Comparison of ENCODE assay signal across 9 mouse cellular contexts in genomic region chr9:57641022-57641421, GRCm38 (mm10). TPM values are rescaled to one million over a fixed set of nuclear protein-coding genes. Genes with fewer than 3 reads are reported as not detected.
A peak's percentile ranks its signal among the peaks of the same experiment; 100 is the strongest.
DNase-seq lines count a peak whose midpoint lies in the region; ATAC-seq and TF ChIP-seq lines count a peak whose summit lies in the region.
"Had no signal": no experiment of that assay in that cellular context is flagged by ENCODE, and none has a peak within 500 bp of the region (broad histone marks: within the 10 kb centered on the region; RNA-seq: fewer than 3 reads in every experiment).

No protein-coding gene starts in this region.

- peak overlapping the region; percentile 49 for H3K27ac ChIP-seq in layer of hippocampus, adult 2 months
- peak overlapping the region; percentile 94 for H3K27ac ChIP-seq in heart, embryonic 15.5 days
- peak overlapping the region; percentile 88 for H3K27ac ChIP-seq in liver, postnatal 0 days (ENCODE audit: low read depth)

- H3K4me1 ChIP-seq in heart, embryonic 15.5 days (replicated peaks) = peaks cover 86% of the 10 kb centered on the region
- H3K4me1 ChIP-seq in liver, postnatal 0 days (ENCODE audit: insufficient read depth) = peaks cover 84% of the 10 kb centered on the region

- no peaks in the 10 kb centered on the region for H3K27me3 ChIP-seq in heart, embryonic 15.5 days
- no peaks in the 10 kb centered on the region for H3K27me3 ChIP-seq in liver, postnatal 0 days (ENCODE audit: insufficient read depth, low read length)

- TF ChIP-seq EP300 in liver, postnatal 0 days (IDR thresholded peaks at IDR 0.05; ENCODE audit: low read depth) = no peak

- no peak overlapping the region for H3K4me3 ChIP-seq in layer of hippocampus, adult 2 months
- H3K4me3 ChIP-seq in heart, embryonic 15.5 days = no peak overlapping the region
- no peak overlapping the region for H3K4me3 ChIP-seq in liver, postnatal 0 days (ENCODE audit: low read depth, low read length)

- H3K36me3 ChIP-seq in heart, embryonic 15.5 days = no peaks in the 10 kb centered on the region
- peaks cover 4% of the 10 kb centered on the region for H3K36me3 ChIP-seq in liver, postnatal 0 days (replicated peaks; ENCODE audit: insufficient read depth, low read length)

- H3K9ac ChIP-seq in heart, embryonic 15.5 days = 0 out of 2 replicates have a peak overlapping the region, but pooled peaks have one; percentile 41
- H3K9ac ChIP-seq in liver, postnatal 0 days (replicated peaks) = peak overlapping the region; percentile 52

- WGBS in heart, embryonic 15.5 days = 48% methylated on average over 1 of the region's 1 CpGs
- 71% methylated on average over 1 of the region's 1 CpGs for WGBS in liver, postnatal 0 days (ENCODE audit: insufficient replicate concordance)

- H3K9me3 ChIP-seq in heart, embryonic 15.5 days (replicated peaks) = no peaks in the 10 kb centered on the region
- no peaks in the 10 kb centered on the region for H3K9me3 ChIP-seq in liver, postnatal 0 days (ENCODE audit: low read length)

- peak overlapping the region; percentile 54 for H3K4me2 ChIP-seq in heart, embryonic 15.5 days
- peak overlapping the region; percentile 69 for H3K4me2 ChIP-seq in liver, postnatal 0 days (ENCODE audit: low read depth, low read length)

- no peak for ATAC-seq in heart, embryonic 15.5 days (replicated peaks; ENCODE audit: insufficient number of reproducible peaks, insufficient read depth, low FRiP score, low read depth)
- no peak for ATAC-seq in liver, postnatal 0 days
- no peak for ATAC-seq in megakaryocyte-erythroid progenitor cell, adult 5-6 weeks (replicated peaks; ENCODE audit: low FRiP score, low TSS enrichment, poor library complexity, severe bottlenecking)

- DNase-seq in adrenal gland, adult (ENCODE audit: inconsistent age in 2 of 2, low spot score in 1 of 2) = peak; percentile 53 to 71
- DNase-seq in adrenal gland, postnatal 4 days (ENCODE audit: low spot score in 2 of 2) = no peak
- DNase-seq in layer of hippocampus, adult 2 months (ENCODE audit: low spot score in 2 of 2) = no peak
- DNase-seq in layer of hippocampus, postnatal 14 days (ENCODE audit: low spot score in 2 of 2) = no peak
- DNase-seq in liver, postnatal 0 days = no peak
- no peak for DNase-seq in cerebellum, postnatal 25 days

- no peak for TF ChIP-seq CTCF in layer of hippocampus, adult 2 months (conservative IDR thresholded peaks at IDR 0.05)
- TF ChIP-seq CTCF in liver, postnatal 0 days (IDR thresholded peaks at IDR 0.05; ENCODE audit: low read depth) = no peak

RNA-seq across cellular contexts. Expression of gene Csk, which starts 12.4 kb away (rescaled TPM):
- 10 to 100 TPM; 91.3 to 92.4 TPM for total RNA-seq in adrenal gland, postnatal 4 days (2021)
- total RNA-seq in layer of hippocampus, adult 2 months (2021) = 10 to 100 TPM; 34.7 to 37.5 TPM
- total RNA-seq in layer of hippocampus, postnatal 14 days (2021) = 10 to 100 TPM; 41.6 to 49.5 TPM
- 14.6 and 20.6 TPM in 2 replicates for polyA plus RNA-seq in heart, embryonic 15.5 days (2015; fragmentation: Nextera tagmentation; extraction: Ambion mirVana)
- polyA plus RNA-seq in liver, postnatal 0 days (2015; fragmentation: Nextera tagmentation; extraction: Ambion mirVana) = 13.6 and 15.5 TPM in 2 replicates
- total RNA-seq in megakaryocyte-erythroid progenitor cell, adult 5-6 weeks (2014; fragmentation: Nextera tagmentation) = 151 and 213 TPM in 2 replicates
- total RNA-seq in megakaryocyte-erythroid progenitor cell, adult 5-6 weeks (2017) = 158 and 213 TPM in 2 replicates

RNA-seq across cellular contexts. Expression of gene Lman1l, which starts 20.4 kb away (rescaled TPM):
- total RNA-seq in adrenal gland, postnatal 4 days (2021) = not detected
- total RNA-seq in layer of hippocampus, adult 2 months (2021) = not detected
- total RNA-seq in layer of hippocampus, postnatal 14 days (2021) = not detected
- polyA plus RNA-seq in heart, embryonic 15.5 days (2015; fragmentation: Nextera tagmentation; extraction: Ambion mirVana) = not detected in 2 replicates
- polyA plus RNA-seq in liver, postnatal 0 days (2015; fragmentation: Nextera tagmentation; extraction: Ambion mirVana) = not detected in 2 replicates
- not detected in 2 replicates for total RNA-seq in megakaryocyte-erythroid progenitor cell, adult 5-6 weeks (2014; fragmentation: Nextera tagmentation)
- not detected in 2 replicates for total RNA-seq in megakaryocyte-erythroid progenitor cell, adult 5-6 weeks (2017)
- total RNA-seq: gastrocnemius, postnatal 4 days had no signal

RNA-seq across cellular contexts. Expression of gene Cplx3, which starts 34.9 kb away (rescaled TPM):
- not detected for total RNA-seq in adrenal gland, postnatal 4 days (2021)
- total RNA-seq in layer of hippocampus, adult 2 months (2021) = 1 to 10 TPM; 3.7 to 5.9 TPM
- 1 to 10 TPM; 2.4 to 3.2 TPM for total RNA-seq in layer of hippocampus, postnatal 14 days (2021)
- polyA plus RNA-seq in heart, embryonic 15.5 days (2015; fragmentation: Nextera tagmentation; extraction: Ambion mirVana) = not detected in 2 replicates
- not detected in 2 replicates for polyA plus RNA-seq in liver, postnatal 0 days (2015; fragmentation: Nextera tagmentation; extraction: Ambion mirVana)
- total RNA-seq in megakaryocyte-erythroid progenitor cell, adult 5-6 weeks (2014; fragmentation: Nextera tagmentation) = not detected in 2 replicates
- total RNA-seq in megakaryocyte-erythroid progenitor cell, adult 5-6 weeks (2017) = not detected in 2 replicates
- total RNA-seq: gastrocnemius, postnatal 4 days had no signal

RNA-seq across cellular contexts. Expression of gene Cyp1a2, which starts 42.5 kb away (rescaled TPM):
- total RNA-seq in adrenal gland, postnatal 4 days (2021) = 1 to 10 TPM in 1 of 2 experiments, not detected in 1; 8.7 TPM
- total RNA-seq in layer of hippocampus, adult 2 months (2021) = not detected
- total RNA-seq in layer of hippocampus, postnatal 14 days (2021) = not detected
- not detected in 2 replicates for polyA plus RNA-seq in heart, embryonic 15.5 days (2015; fragmentation: Nextera tagmentation; extraction: Ambion mirVana)
- 19.9 and 30.7 TPM in 2 replicates for polyA plus RNA-seq in liver, postnatal 0 days (2015; fragmentation: Nextera tagmentation; extraction: Ambion mirVana)
- total RNA-seq in megakaryocyte-erythroid progenitor cell, adult 5-6 weeks (2014; fragmentation: Nextera tagmentation) = not detected in 2 replicates
- not detected in 2 replicates for total RNA-seq in megakaryocyte-erythroid progenitor cell, adult 5-6 weeks (2017)

RNA-seq across cellular contexts. Expression of gene Cyp1a1, which starts 46.7 kb away (rescaled TPM):
- total RNA-seq in adrenal gland, postnatal 4 days (2021) = under 1 TPM in 1 of 2 experiments, not detected in 1; 0.31 TPM
- total RNA-seq in layer of hippocampus, adult 2 months (2021) = under 1 TPM in 1 of 2 experiments, not detected in 1; 0.12 TPM
- total RNA-seq in layer of hippocampus, postnatal 14 days (2021) = under 1 TPM; 0.14 to 0.28 TPM
- polyA plus RNA-seq in heart, embryonic 15.5 days (2015; fragmentation: Nextera tagmentation; extraction: Ambion mirVana) = not detected in 2 replicates
- 2.2 and 4.3 TPM in 2 replicates for polyA plus RNA-seq in liver, postnatal 0 days (2015; fragmentation: Nextera tagmentation; extraction: Ambion mirVana)
- 0.52 and 1.7 TPM in 2 replicates for total RNA-seq in megakaryocyte-erythroid progenitor cell, adult 5-6 weeks (2014; fragmentation: Nextera tagmentation)
- 1.3 TPM in 1 of 2 replicates, not detected in the other for total RNA-seq in megakaryocyte-erythroid progenitor cell, adult 5-6 weeks (2017)
- total RNA-seq: gastrocnemius, postnatal 4 days had no signal

Comparison
In these comparisons a context has a peak if more than half of its experiments do, and no peak if none do; other contexts are left out.
1. DNase-seq: peak in adrenal gland, adult (2 of 2); none in adrenal gland, postnatal 4 days (0 of 2), layer of hippocampus, adult 2 months (0 of 2), layer of hippocampus, postnatal 14 days (0 of 2), liver, postnatal 0 days (single experiment) and cerebellum, postnatal 25 days (0 of 2).
2. Peak in every context shown above with its lines, with median percentiles within 50 percentile points of each other: H3K27ac ChIP-seq.